Mouse (Mus musculus): ENCODE measurements at regions not wholly inside any gene's neighbourhood (a gene's known extent, or its start where the extent isn't known, plus 50 kb on each side); places are given as distances from the start of the nearest gene placed in this dataset.

GRCm38 (mm10) chr1:19388864-19389505, 180.3 kb downstream of the Tfap2b start:
- TF ChIP-seq POLR2A (IDR thresholded peaks at IDR 0.05; ENCODE audit: borderline replicate concordance, extremely low read depth, insufficient read depth, insufficient read length, poor library complexity, severe bottlenecking) (no peak), CTCF (IDR thresholded peaks at IDR 0.05; ENCODE audit: borderline replicate concordance, extremely low read depth, insufficient read depth, insufficient read length) (no peak)

Measured in brain, embryonic 14.5 days (tissue).